Mouse (Mus musculus) kidney, adult 8-10 months (tissue): ENCODE data around the gene Serpinb2.

Experiments
- DNase-seq, 2 experiments: peaks; one replicate each; pipeline ENCODE4 v3.0.0; 2022

Gene Serpinb2

DNA sequence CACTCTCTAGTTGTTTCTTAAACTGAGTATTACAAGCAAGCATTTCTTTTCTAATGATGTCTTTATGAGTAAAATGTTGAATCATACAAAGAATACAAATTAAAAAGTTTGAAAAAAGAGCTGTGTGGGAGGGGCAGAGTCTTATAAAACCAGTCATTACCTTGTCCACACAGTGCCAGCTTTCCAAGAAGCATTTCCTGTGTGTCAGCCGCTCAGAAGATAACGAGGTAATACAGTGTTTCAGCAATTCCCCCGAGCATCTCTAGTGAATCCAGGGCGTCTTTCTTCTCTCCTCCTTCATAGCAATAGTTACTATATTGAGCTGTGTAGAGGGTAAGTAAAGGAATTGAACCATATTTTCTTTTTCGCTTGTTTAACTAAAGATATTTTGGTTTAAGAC, at the start of gene Serpinb2:
Gene Serpinb2 (plus strand): TSS at position 172 of the 400 bp plus-strand sequence.
- no peak for DNase-seq

DNA sequence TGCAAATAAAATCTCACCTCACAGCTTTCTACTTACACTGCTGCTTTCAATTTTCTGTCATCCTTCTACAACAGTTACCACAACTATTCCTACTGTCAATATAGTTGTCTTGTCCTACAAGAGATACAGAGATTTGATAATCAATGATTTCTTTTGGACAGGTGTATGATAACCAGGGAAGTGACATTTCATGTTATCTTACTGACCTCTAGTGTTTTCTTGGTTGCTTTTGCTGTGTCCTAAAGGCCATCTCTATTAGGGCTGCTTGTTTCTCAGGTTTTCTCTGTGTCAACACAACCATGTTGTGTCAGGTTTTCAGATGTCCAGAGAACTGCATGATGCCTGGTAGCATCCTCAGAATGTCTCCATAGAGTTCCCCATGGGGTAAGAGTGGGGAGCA, 31.3 kb upstream of the Serpinb2 start:
- no peak for DNase-seq

DNA sequence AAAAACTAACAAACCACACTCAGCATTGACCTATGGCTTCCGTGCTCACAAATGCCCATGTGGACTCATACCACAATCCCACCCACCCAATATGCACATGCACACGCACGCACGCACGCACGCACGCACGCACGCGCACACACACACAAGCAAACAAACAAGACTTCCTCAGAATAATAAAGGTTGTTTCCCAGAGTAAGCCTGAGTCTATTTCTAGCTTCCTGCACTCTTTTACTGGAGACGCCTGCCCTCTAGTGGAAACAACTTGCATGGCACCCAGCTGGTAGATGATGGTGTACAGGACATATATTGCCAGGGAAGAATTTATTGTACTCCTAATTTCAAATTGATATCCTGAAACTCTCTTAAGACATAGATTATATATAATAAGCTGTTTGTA, 29.8 kb upstream of the Serpinb2 start:
- peak; percentile 27 to 79 for DNase-seq

DNA sequence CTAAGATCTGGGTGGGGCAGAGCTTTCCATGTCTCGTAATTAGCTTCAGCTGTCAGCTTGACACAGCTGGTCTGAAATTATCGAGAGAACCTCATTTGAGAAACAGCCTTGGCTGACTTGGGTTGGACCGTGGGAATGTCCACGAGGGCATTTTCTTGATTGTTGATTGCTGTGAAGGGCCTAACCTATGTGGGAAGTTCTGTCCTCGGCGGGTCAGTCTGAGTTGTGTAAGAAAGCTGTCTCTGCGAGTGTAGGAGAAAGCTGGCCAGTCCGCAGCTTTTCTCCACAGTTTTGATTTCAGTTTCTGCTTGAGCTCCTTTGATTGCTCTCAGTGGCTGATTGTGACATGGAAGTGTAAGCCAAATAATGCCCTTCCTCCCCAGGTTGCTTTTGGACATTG, 21.6 kb upstream of the Serpinb2 start:
- DNase-seq: no peak

DNA sequence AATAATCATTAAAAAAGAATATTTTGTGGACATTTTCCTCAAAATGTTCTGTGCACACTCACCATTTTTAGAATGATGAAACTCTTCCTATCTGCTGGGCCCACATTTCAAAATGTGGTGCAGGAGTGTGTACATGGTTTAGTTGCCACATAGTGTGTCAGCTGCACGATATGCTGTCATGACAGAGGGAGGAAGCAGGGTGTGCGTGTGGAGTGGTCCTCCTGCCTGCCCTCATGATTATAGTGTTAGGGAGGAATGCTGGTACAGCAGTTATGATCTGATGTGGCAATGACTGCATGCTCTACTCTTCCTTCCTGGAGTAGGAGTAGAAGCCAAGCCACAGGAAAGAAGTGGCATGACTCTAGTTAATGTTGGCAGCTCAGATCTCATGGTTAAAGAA, 14.4 kb upstream of the Serpinb2 start:
- no peak for DNase-seq

DNA sequence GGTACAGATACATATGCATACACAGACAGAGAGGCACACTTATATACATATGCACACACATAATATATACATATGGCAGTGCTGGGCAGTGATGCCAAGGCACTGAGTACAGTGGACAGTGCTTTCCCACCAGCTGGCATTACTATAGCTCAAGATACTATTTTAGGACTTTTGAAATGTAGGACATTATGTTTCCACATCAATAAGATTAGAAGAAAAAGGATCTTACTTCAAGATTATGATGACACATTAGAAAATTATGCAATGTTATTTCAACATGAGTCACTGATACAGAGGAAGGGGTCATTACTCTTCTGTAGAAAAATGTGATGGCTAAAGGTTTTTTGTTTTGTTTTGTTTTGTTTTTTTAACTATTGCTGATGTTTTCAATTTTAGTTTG, 9.2 kb upstream of the Serpinb2 start:
- no peak for DNase-seq

DNA sequence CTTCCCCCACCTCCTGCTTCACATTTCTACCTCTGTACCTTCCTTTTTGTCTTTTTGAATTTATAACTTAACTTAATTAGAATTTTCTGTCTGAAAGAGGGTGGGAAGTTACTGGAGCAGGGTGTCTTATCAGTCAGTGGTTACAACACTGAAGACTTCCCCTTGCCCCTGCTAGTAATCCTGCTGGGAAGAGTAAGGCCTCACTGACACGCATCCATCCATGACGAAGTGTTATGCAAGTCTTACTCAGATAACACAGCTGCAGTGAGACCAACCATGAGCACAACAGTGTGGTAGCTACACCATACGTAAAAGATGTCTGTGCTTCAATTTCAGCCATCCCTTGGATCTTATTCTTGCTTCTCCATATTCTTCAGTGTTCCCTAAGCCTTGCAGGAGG, 7.9 kb upstream of the Serpinb2 start:
- DNase-seq: no peak

DNA sequence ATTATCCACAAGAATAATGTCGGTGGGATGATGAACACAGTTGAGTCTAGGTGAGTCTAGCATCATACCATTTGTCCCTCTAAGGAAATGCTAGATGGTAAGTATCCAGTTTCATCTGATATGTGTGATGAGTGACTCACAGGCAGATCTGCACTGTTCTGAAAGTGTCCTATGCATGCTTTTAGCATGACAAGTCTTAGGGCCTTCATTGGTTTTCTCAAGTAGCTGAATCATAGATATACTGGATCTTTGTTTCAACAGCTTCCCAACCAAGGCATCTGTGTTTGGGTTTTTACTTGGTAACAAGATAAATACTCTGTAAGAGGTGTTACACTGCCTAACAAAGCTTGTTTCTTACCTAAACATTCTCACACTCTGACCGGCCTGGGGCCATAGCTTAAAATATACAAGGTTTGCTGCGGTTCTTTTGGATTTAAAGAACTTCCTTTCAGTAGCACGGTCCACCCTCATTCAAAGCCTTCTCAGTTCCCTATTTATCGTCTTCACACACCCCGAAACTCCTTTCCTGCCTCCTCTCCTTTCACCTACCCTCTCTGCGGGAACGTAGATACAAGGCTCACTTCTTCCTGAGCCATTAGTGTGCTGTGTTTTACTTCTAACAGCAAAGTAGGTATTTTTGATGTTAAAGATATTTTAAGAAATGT, 5.2 kb upstream of the Serpinb2 start:
- no peak for DNase-seq

DNA sequence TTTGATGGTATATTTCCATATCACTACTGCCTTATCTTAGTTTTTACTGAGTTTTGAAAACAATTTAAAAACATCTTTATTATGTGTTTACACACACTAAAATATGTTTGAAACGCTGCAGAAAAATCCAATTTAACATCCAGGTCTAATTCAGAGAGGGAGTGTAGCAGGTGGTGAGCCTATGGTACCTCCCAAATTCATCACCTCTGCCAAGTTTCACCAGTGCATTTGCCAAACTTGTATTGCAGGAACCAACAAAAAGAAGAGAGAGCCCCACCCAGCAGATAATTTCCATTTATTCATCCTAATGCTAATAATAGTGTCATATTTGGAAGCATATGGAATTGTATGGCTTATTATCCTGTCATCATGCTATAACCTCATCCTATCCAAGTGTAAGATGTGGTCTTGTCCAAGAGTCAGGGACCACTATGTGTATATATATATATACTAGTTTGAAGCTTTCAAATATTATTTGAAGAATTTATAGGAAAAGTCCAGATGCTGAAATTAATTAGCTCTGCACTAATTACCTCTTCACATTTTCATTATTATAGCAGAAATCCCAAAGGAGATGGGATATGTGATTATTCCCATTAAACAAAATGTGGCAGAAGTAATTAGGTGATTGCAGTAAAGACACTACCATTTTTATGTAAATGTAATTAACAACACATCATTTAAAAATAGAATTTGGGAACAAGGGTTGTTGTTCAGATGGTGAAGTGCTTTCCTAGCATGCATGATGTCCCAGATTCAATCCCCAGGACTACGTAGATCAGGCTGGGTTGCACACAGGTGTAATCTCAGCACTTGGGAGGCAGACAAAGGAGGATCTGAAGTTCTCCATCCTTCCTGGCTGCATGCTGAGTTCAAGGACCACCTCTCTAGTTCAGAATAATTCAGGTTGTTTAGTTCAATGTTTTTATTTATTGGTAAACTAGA, 1.2 kb downstream of the Serpinb2 start:
- DNase-seq: no peak

DNA sequence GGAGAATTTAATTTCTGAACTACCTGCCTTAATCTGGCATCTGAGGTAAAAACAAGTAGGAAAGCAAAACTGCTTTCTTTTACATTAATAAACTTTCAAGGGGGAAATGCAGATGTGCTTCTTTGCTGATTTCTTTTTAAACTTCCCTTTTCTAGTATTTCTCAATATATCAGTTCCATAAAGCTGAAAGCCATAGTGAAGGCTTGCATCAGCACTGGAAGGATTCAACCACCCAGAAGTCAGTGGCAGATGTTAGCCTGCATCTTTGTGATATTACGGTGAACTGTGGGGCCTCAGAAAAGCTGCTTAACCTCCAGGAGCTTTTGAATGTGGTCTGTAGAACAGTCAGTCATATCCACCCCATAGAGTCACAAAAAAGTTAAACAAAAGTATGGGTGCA, 2.3 kb downstream of the Serpinb2 start:
- no peak for DNase-seq

DNA sequence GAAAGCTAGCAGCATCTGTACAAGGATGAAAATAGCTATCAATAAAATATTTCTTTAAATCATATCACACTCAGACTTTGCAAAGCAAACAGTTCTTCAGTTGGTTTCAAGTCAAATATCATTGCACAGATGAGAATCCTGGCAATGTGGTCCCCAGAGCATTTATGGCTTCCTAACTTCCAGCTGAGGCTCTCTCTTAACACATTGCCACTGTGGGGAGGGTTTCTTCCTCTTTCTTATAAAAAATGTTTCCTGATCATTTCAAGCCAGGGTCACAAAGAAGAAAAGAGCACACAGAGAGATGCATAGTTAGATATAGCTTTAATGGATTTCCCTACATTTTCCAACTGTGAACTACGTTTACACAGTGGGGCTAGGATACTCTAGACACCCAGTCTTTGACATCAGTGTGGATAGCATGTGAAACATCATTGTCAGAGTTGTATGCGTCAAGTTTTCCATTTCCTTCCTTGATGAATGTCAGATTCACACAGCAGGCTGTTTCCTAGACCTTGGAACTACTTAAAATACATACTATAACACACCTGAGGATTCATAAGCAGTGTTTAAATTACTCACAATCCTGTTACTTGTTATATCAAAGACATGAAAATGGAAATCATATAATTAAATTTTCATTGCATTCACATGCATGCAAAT, 4.7 kb downstream of the Serpinb2 start:
- no peak for DNase-seq

DNA sequence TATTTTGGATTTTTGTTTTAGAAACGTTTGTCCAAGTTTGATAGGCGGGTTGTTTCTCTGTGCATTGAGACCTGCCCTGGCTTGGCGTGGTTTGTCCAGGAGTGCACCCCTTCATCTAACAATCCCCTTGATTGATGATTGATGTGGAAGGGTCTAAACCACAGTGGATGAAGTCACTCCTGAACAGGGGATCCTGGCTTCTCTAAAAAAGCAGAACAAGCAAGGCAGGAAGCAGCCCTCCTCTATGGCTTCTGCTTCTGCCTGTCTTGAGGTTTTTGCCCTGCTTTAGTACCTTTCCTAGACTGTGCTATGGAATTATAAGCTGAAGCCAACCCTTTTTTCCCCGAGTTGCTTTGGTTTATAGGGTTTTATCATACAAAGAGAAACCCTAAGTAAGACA, 14.4 kb downstream of the Serpinb2 start:
- DNase-seq: no peak

DNA sequence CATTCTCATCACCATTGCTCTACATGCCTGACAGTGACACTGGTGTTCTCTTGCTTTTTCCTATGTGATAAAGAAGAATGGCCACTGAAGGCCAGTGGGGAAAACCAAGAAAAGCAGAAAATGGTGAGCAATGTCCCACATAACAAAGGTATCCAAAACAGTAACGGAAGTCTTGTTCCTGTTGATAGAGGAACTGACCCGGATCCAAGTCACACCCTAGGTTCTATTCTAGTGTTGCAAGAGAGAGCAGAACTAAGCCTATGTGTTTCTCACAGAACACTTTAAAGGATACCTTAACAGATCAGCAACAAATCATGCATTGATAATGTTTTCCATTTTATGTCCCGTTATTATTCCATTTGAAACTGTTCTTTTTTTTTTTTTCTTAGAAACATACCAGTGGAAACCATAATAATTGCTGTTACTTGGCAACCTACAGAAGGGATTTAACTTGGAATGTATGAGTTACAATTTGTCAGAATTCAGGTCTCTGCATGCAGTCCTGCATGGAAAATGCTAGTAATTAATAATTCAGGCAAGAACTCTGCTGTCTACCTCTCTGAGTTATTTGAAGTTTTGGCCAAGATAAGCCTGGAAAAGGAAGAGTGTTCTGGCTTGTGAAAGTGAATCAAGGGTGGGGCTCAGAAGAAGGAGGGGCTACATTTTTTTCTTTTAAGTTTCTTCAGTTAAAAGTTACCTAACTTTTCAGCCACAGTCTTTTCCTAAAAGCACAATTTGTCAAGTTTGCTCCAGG, 17.3 kb downstream of the Serpinb2 start:
- DNase-seq: no peak

DNA sequence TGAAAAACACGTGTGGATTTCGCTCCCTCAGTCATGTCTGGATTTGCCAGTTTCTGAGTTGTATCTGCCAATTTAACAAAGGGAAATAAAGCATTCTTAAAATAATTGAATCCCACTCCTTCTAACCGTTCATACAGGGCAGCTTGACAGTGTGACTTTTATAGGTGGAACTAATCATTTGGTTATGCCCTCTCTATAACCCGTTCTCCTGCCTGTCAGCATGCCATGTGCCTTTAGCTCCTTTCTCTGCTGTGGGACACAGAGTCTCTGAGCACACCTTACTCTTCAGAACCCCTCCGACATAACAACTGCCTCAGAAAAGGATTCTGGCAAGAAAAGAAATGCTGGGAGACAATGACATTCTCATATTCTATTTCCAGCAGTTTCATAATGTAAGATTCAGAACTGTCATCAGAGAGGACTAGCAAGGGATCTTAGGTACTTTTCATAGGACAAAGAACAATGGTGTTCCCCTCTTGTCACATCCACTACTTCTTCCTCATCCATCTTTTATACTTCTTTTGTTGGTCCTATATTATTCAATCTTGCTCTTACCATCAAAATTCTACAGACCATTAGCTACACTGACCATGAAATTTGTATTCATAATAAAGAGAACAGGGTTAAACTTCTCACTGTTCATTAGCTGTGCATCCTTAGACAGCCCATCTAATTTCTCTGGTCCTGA, 18.3 kb downstream of the Serpinb2 start:
- no peak for DNase-seq

DNA sequence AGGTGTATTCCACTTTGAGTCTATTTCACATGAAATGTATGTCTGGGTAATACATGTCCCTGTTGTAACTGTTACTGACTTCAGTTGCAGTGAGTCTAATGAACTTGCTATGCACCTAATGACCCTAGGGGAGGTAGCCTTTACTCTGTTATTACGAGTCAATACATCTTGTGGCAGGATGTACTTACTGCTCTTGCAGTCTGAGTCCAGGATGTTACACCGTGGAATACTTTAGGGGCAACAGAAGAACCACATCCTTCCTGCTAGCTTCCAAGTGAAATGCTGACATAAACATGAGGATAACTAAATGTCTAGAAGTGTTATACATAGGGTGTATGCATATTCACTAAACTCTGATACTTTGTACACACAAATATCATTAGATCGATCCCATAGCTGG, 22.5 kb downstream of the Serpinb2 start:
- no peak for DNase-seq

DNA sequence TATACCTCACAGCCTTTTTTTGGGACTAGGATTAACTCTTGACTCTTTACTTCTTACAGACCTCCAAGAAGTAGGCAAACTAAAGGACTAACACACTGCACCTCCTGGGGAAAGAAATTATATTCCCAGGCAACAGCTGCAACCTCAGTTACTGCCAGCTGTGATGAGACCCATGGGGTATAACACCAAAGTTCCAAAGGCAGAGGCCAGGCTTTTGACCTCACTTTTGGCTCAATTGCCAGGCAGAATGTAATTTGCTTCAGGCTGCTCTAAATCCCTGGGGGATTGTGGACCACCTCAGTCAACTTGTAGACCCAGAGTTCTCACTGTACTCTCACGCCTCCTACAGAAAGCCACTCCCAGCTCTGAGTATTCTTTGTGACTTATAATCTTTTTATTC, 26.2 kb downstream of the Serpinb2 start:
- DNase-seq: no peak

DNA sequence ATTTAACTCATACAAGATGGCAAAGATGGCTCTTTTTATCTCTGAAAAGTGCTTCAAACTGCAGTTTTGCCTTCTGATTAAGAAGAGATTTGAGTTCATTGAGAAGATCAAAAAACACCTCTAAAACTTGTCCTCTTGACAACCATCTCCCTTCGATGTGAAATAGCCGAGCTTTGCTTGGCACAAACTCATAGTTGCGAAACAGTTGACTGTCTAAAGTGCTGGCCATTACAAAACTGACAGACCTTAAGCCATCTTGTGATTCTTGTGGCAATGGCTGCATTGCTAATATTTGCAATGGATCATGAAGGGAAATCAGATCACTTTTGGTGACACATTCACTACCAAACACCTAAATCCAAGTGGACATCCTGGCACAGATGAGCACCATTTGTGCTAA, 48.3 kb downstream of the Serpinb2 start:
- no peak for DNase-seq

DNA sequence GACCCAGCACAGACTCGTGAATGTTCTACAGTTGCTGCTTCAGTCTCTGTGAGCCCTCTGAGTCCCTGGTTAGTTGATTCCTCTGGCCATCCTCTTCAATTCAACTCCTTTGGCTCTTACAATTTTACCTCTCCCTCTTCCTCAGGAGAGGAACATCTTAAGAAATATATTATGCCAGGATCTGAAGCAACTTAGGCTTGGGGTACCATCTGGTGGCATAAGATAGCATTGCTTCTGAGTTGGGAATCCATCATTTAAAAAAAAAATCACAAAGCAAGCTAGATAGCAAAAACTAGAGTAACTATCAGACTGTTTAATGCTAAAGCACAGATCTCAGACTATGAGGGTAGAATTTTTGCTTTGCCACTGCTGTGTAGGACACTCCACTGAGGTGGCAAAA, 50.9 kb downstream of the Serpinb2 start:
- DNase-seq: no peak

DNA sequence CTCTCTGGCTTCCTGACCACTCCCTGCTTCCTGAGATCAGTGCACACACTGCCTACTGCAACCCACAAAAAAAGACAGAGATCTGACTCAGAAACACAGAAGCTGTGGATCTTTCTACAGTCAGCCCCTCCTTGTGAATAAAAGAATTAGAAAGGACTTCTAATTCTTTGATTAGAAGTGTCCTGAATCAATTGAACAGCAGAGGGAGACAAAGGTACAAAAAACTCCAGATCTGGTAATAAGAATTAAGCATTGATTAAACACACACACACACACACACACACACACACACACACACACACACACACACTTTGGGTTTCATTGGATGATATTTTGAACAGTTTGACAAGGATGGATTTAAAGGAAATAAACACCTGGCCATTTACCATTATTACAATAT, 54.4 kb downstream of the Serpinb2 start:
- peak in 1 of 2 experiments; percentile 10 for DNase-seq

DNA sequence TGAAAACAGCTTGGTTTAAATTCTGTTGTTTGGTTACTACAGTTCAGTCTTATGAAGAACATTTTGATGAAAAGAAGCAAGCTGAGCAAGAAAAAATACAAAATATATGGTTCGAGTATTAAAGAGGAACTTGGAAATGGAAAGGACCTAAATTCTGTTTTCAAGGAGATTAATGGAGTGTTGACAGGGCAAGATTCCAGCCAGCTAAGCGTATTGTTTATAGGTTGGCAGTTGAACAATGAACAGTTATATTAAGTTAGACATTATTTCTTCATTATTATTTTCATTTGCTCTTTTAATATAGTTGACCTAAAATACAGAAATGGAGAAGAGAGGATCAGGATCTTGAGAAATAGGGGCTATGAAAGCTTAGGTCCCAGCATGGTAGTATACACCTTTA, 64.9 kb downstream of the Serpinb2 start:
- DNase-seq: no peak

DNA sequence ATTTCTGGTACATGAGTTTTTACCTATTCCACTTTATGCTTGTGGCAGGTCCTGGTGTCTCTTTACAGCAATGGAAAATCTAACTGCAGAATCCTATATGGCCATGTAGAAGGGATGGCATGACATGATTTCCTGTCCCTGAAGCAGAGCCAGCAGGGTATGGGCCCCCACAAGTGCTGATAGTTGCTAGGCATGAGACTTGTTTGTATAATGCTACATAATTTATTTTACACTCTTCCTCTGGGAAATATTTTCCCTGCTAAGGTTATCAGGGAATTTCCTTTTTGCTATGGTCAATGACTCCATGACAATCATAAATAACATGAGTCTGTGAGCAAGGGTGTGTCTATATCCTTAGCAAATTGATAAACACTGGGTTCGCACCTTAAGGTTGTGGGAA, 66.3 kb downstream of the Serpinb2 start:
- DNase-seq: no peak

DNA sequence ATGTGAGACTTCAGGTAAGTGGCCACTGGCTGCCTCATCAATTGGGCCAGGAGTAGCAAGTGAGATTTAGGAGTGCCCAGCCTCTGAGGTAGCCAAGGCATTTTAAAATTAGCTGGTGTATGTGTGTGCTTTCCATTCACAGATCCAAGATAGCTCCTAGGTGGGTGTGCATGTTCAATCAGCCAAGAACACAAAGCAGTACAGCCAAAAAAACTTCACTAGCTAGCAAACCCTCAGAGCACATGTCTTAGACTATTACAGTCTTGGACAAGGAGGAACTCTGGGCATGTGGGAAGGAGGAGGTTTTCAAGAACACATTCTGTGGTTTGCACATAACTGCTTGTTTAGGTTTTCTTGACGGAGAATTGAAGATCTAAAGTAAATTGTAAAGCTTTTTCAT, 70.0 kb downstream of the Serpinb2 start:
- DNase-seq: no peak

DNA sequence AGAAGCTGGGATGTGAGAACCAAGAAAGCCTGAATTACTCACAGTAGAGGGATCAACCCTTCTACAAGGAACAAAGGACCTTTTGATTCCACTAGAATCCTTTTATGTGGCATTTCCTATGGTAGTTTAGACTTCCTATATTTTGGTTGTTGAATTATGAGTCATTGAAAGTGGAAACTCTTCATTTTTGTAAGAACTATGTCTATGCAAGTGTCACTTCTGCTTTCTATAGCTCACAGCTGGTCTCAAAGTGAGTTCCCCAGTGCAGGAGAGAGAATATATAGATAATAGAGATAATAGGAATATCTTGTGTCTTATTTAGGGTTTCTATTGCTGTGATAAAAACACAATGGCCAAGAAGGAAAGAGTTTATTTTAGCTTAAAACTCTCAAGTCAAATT, 71.7 kb downstream of the Serpinb2 start:
- DNase-seq: no peak
